Mouse (Mus musculus) testis, adult 2 months (tissue): Measurements from ENCODE around the gene Itga7.

ENCODE experiments used
- CTCF ChIP-seq: fragments of 200-500 bp; IDR thresholded peaks from 2 replicates; pipeline ENCODE4 v1.5.1; 2012; ENCODE audit warnings: low read depth, mild to moderate bottlenecking, inconsistent platforms, low read length, moderate library complexity; ENCODE audit not compliant: control insufficient read depth, insufficient read depth, insufficient replicate concordance
- POLR2A ChIP-seq: fragments of 200-500 bp; IDR thresholded peaks from 2 replicates; pipeline ENCODE4 v1.6.1; 2012; ENCODE audit warnings: low read depth, mild to moderate bottlenecking, inconsistent platforms, low read length, moderate library complexity; ENCODE audit not compliant: control insufficient read depth

- TF ChIP-seq CTCF, result no peak
- TF ChIP-seq POLR2A, result no peak
These were observed 10.9 kb upstream of the Itga7 start, which contains the start of gene Rdh5 for GRCm38 (mm10) chr10:128922822-128923012.
